Mouse (Mus musculus): ENCODE data around the gene Cpne9. TPM values are rescaled to one million over a fixed set of nuclear protein-coding genes. Genes with fewer than 3 reads are reported as not detected.

The Cpne9 gene
- polyA plus RNA-seq, 1 experiment from 2014 or later = 5.5 TPM

DNA sequence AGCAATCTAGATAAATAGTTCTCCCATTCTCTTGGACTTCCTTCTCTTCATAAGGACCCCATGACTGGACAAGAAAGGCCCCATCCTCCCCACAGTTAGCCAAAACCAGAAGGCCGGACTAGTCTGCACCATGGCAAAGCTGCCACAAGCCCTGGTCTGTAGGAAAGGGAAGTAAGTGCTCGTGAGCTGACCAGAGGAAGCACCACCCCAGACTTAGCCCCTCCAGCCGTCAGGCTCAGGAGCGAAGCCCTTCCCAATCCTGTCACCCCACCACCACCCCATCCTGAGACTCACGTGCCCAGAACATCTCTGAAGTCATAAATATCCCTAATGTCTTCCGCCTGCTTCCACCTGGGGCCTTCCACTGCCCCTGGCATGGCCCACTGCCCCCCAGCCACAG lies 59.5 kb downstream of the Cpne9 start:
- ATAC-seq (ENCODE audit: low FRiP score, low TSS enrichment) (no peak), DNase-seq (no peak)
- Histone ChIP-seq H3K4me3 (replicated peaks; ENCODE audit: low read depth, low read length) (no peak overlapping the region), H3K4me2 (ENCODE audit: low read length) (peak overlapping the region; percentile 9; the same call in 1 of the 2 replicates), H3K27me3 (ENCODE audit: control insufficient read depth, insufficient read depth, low read length) (no peaks in the 10 kb centered on the region), H3K4me1 (ENCODE audit: control insufficient read depth, insufficient read depth, low read length) (peaks cover 17% of the 10 kb centered on the region), H3K27ac (replicated peaks; ENCODE audit: low read depth, low read length) (no peak overlapping the region), H3K36me3 (ENCODE audit: control insufficient read depth, insufficient read depth, low read length) (peaks cover 36% of the 10 kb centered on the region), H3K9ac (replicated peaks; ENCODE audit: low read length) (no peak overlapping the region; the same call in 1 of the 2 replicates), H3K9me3 (ENCODE audit: control insufficient read depth, low read length) (no peaks in the 10 kb centered on the region)
- WGBS = 90% methylated on average over 6 of the region's 6 CpGs

DNA sequence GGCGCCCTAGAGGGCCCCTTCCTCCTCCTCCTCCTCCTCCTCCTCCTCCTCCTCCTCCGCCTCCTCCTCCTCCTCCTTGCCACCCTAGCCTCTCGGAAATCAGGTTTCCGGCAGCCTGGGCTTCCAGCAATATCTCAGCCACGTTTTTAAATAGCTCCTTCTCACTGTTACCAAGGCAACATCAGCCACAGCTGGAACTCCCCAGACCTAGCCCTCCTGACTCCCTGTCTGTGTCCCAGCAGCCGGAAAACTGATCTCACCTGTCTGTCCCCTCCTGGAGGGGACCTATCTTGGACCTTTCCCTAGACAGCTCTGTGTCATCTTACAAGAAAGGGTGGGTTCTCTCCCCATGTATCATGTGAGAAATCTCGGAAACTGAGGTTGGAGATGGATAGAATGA lies 60.2 kb downstream of the Cpne9 start:
- DNase-seq = peak; percentile 29
- Histone ChIP-seq H3K4me1 (ENCODE audit: control insufficient read depth, insufficient read depth, low read length) (peaks cover 17% of the 10 kb centered on the region), H3K27ac (replicated peaks; ENCODE audit: low read depth, low read length) (no peak overlapping the region), H3K36me3 (ENCODE audit: control insufficient read depth, insufficient read depth, low read length) (peaks cover 32% of the 10 kb centered on the region), H3K4me2 (ENCODE audit: low read length) (peak overlapping the region; percentile 82), H3K4me3 (replicated peaks; ENCODE audit: low read depth, low read length) (peak overlapping the region; percentile 56), H3K27me3 (ENCODE audit: control insufficient read depth, insufficient read depth, low read length) (no peaks in the 10 kb centered on the region), H3K9ac (replicated peaks; ENCODE audit: low read length) (no peak overlapping the region), H3K9me3 (ENCODE audit: control insufficient read depth, low read length) (no peaks in the 10 kb centered on the region)
- ATAC-seq (ENCODE audit: low FRiP score, low TSS enrichment) = no peak
- 36% methylated on average over 5 of the region's 7 CpGs for WGBS

DNA sequence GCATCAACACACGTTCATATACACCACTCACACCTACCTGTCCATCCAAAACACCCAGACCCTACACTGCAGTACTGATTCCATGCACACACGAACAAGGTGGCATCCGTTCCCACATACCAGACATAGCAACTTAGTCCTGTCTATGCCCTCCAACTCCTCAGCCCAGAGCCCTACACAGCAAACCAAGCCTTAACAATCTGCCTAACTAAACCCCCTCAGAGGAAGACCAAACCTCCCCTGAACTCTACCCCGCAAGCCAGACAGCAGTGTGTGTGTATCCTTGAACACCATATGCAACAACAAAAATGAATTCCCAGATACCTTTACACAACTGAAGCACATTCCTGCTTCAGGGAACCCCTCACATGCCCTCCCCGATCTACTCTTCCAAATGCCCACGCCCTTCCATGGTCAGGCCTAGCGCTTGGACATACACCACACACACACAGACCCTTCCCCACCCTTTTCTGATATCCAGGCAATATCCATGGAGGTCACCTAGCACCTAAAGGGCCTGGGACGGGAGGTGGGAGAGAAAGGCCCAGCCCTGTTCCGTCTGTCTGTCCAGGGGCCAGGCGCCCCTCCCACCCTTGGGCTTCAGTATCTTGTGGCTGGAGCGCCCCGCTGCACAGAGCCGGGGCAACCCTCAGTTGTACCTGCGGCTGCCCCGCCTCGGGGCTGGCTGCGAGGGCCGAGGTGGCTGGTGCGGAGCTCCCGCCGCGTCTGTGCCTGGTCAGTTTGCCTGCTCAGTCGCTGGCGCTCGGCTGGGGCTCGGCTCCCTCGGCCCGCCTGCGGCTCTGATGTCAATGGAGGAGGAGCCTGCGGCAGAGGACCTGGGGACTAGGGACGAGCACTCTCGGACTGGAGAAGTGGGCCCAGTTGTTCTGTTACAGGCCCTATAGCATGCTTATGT lies 61.3 kb downstream of the Cpne9 start, which contains the start of gene Camk1:
Gene Camk1 (minus strand): TSS at position 808 of the 916 bp plus-strand sequence.
- peaks cover 22% of the 10 kb centered on the region for H3K36me3 ChIP-seq (ENCODE audit: control insufficient read depth, insufficient read depth, low read length)
- H3K9ac ChIP-seq (replicated peaks; ENCODE audit: low read length) = peak within 1 kb of the TSS; percentile 86
- no peaks in the 10 kb centered on the region for H3K9me3 ChIP-seq (ENCODE audit: control insufficient read depth, low read length)
- peaks cover 17% of the 10 kb centered on the region for H3K4me1 ChIP-seq (ENCODE audit: control insufficient read depth, insufficient read depth, low read length)
- peak; percentile 79 for DNase-seq
- H3K27me3 ChIP-seq (ENCODE audit: control insufficient read depth, insufficient read depth, low read length) = no peaks in the 10 kb centered on the region
- H3K4me3 ChIP-seq (replicated peaks; ENCODE audit: low read depth, low read length) = peak within 1 kb of the TSS; percentile 56
- WGBS = 15% methylated on average over 32 of the region's 32 CpGs
- ATAC-seq (ENCODE audit: low FRiP score, low TSS enrichment) = peak; percentile 85
- H3K4me2 ChIP-seq (ENCODE audit: low read length) = peak within 1 kb of the TSS; percentile 82
- peak within 1 kb of the TSS; percentile 42 for H3K27ac ChIP-seq (replicated peaks; ENCODE audit: low read depth, low read length)

GRCm38 (mm10) chr6:113344321-113344720 lies 62.2 kb downstream of the Cpne9 start:
- H3K4me3 ChIP-seq (replicated peaks; ENCODE audit: low read depth, low read length) = no peak overlapping the region; the same call in 1 of the 2 replicates

DNA sequence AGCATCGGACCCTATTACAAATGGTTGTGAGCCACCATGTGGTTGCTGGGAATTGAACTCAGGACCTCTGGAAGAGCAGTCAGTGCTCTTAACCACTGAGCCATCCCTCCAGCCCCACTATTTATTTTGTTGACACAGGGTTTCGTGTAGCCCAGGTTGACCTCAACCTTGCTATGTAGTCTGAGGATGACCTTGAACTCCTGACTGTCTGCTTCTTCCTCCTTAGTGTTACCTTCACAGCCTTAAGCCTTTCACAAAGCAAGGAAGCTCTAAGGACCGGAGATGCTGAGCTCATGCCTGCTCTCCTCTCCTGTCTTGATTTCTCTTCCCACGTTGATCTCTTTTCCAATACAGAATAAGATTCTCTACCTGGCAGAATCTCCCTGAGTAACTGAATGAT lies 64.8 kb downstream of the Cpne9 start:
- Histone ChIP-seq H3K27ac (replicated peaks; ENCODE audit: low read depth, low read length) (no peak overlapping the region), H3K4me1 (ENCODE audit: control insufficient read depth, insufficient read depth, low read length) (peaks cover 17% of the 10 kb centered on the region), H3K36me3 (ENCODE audit: control insufficient read depth, insufficient read depth, low read length) (no peaks in the 10 kb centered on the region), H3K4me2 (ENCODE audit: low read length) (no peak overlapping the region), H3K9me3 (ENCODE audit: control insufficient read depth, low read length) (no peaks in the 10 kb centered on the region), H3K4me3 (replicated peaks; ENCODE audit: low read depth, low read length) (no peak overlapping the region), H3K27me3 (ENCODE audit: control insufficient read depth, insufficient read depth, low read length) (no peaks in the 10 kb centered on the region), H3K9ac (replicated peaks; ENCODE audit: low read length) (no peak overlapping the region)
- ATAC-seq (ENCODE audit: low FRiP score, low TSS enrichment) (no peak), DNase-seq (no peak)
- 81% methylated on average over 4 of the region's 4 CpGs for WGBS

More at GRCm38 (mm10) chr6:113344321-113344720, 62.2 kb downstream of the Cpne9 start:
- Histone ChIP-seq H3K27ac (replicated peaks; ENCODE audit: low read depth, low read length) (no peak overlapping the region), H3K9me3 (ENCODE audit: control insufficient read depth, low read length) (no peaks in the 10 kb centered on the region), H3K27me3 (ENCODE audit: control insufficient read depth, insufficient read depth, low read length) (no peaks in the 10 kb centered on the region), H3K4me1 (ENCODE audit: control insufficient read depth, insufficient read depth, low read length) (peaks cover 17% of the 10 kb centered on the region), H3K4me2 (ENCODE audit: low read length) (peak overlapping the region; percentile 82), H3K9ac (replicated peaks; ENCODE audit: low read length) (no peak overlapping the region), H3K36me3 (ENCODE audit: control insufficient read depth, insufficient read depth, low read length) (peaks cover 13% of the 10 kb centered on the region)
- 50% methylated on average over 2 of the region's 2 CpGs for WGBS
- DNase-seq (peak; percentile 41), ATAC-seq (ENCODE audit: low FRiP score, low TSS enrichment) (no peak)

- H3K9me3 ChIP-seq (ENCODE audit: control insufficient read depth, low read length) = no peaks in the 10 kb centered on the region
- H3K4me1 ChIP-seq (ENCODE audit: control insufficient read depth, insufficient read depth, low read length) = no peaks in the 10 kb centered on the region
- H3K9ac ChIP-seq (replicated peaks; ENCODE audit: low read length) = no peak overlapping the region
- H3K27ac ChIP-seq (replicated peaks; ENCODE audit: low read depth, low read length) = no peak overlapping the region
- H3K27me3 ChIP-seq (ENCODE audit: control insufficient read depth, insufficient read depth, low read length) = no peaks in the 10 kb centered on the region
- H3K36me3 ChIP-seq (ENCODE audit: control insufficient read depth, insufficient read depth, low read length) = no peaks in the 10 kb centered on the region
- DNase-seq = no peak
- ATAC-seq (ENCODE audit: low FRiP score, low TSS enrichment) = no peak
- no peak overlapping the region for H3K4me3 ChIP-seq (replicated peaks; ENCODE audit: low read depth, low read length)
- H3K4me2 ChIP-seq (ENCODE audit: low read length) = no peak overlapping the region
Observed at GRCm38 (mm10) chr6:113350538-113350937, 68.4 kb downstream of the Cpne9 start.

- no peaks in the 10 kb centered on the region for H3K27me3 ChIP-seq (ENCODE audit: control insufficient read depth, insufficient read depth, low read length)
- no peaks in the 10 kb centered on the region for H3K36me3 ChIP-seq (ENCODE audit: control insufficient read depth, insufficient read depth, low read length)
- 100% methylated on average over 1 of the region's 1 CpGs for WGBS
- H3K4me3 ChIP-seq (replicated peaks; ENCODE audit: low read depth, low read length) = no peak overlapping the region
- H3K4me2 ChIP-seq (ENCODE audit: low read length) = no peak overlapping the region
- H3K9ac ChIP-seq (replicated peaks; ENCODE audit: low read length) = no peak overlapping the region
- H3K9me3 ChIP-seq (ENCODE audit: control insufficient read depth, low read length) = no peaks in the 10 kb centered on the region
- H3K27ac ChIP-seq (replicated peaks; ENCODE audit: low read depth, low read length) = no peak overlapping the region
- DNase-seq = no peak
- no peak for ATAC-seq (ENCODE audit: low FRiP score, low TSS enrichment)
- no peaks in the 10 kb centered on the region for H3K4me1 ChIP-seq (ENCODE audit: control insufficient read depth, insufficient read depth, low read length)
Observed at GRCm38 (mm10) chr6:113351161-113351560, 69.1 kb downstream of the Cpne9 start.

DNA sequence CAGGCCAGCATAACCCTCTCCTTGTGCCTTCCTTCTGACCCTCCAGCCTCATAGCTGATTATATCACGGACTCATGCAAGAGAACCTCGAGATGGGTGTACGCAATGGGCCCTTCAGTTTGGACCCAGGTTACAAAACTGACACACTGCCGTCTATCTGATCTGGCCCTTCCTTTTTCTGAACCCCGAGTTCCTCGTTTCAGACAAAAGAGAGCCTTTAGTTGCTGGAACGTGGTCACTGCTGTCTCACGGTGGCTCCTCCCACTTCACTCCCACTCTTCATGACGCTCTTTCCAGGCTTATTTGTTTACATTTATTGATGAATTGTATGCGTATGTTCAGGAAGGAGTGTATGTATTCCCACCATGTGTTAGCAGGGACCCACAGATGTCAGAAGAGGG lies 69.5 kb downstream of the Cpne9 start:
- no peak overlapping the region for H3K4me2 ChIP-seq (ENCODE audit: low read length)
- no peaks in the 10 kb centered on the region for H3K4me1 ChIP-seq (ENCODE audit: control insufficient read depth, insufficient read depth, low read length)
- no peak overlapping the region for H3K9ac ChIP-seq (replicated peaks; ENCODE audit: low read length)
- DNase-seq (no peak), ATAC-seq (ENCODE audit: low FRiP score, low TSS enrichment) (no peak)
- WGBS = 62% methylated on average over 10 of the region's 10 CpGs
- no peaks in the 10 kb centered on the region for H3K9me3 ChIP-seq (ENCODE audit: control insufficient read depth, low read length)
- no peak overlapping the region for H3K4me3 ChIP-seq (replicated peaks; ENCODE audit: low read depth, low read length)
- H3K27ac ChIP-seq (replicated peaks; ENCODE audit: low read depth, low read length) = no peak overlapping the region
- H3K27me3 ChIP-seq (ENCODE audit: control insufficient read depth, insufficient read depth, low read length) = no peaks in the 10 kb centered on the region
- H3K36me3 ChIP-seq (ENCODE audit: control insufficient read depth, insufficient read depth, low read length) = no peaks in the 10 kb centered on the region

- DNase-seq = no peak
- H3K27me3 ChIP-seq (ENCODE audit: control insufficient read depth, insufficient read depth, low read length) = no peaks in the 10 kb centered on the region
- H3K9ac ChIP-seq (replicated peaks; ENCODE audit: low read length) = no peak overlapping the region
- no peaks in the 10 kb centered on the region for H3K9me3 ChIP-seq (ENCODE audit: control insufficient read depth, low read length)
- no peaks in the 10 kb centered on the region for H3K4me1 ChIP-seq (ENCODE audit: control insufficient read depth, insufficient read depth, low read length)
- H3K27ac ChIP-seq (replicated peaks; ENCODE audit: low read depth, low read length) = no peak overlapping the region
- WGBS = 82% methylated on average over 3 of the region's 3 CpGs
- no peak overlapping the region for H3K4me2 ChIP-seq (ENCODE audit: low read length)
- no peak overlapping the region for H3K4me3 ChIP-seq (replicated peaks; ENCODE audit: low read depth, low read length)
- H3K36me3 ChIP-seq (ENCODE audit: control insufficient read depth, insufficient read depth, low read length) = no peaks in the 10 kb centered on the region
- ATAC-seq (ENCODE audit: low FRiP score, low TSS enrichment) = no peak
Observed at GRCm38 (mm10) chr6:113352820-113353219, 70.7 kb downstream of the Cpne9 start.

Data from midbrain, embryonic 14.5 days (tissue).